Mouse (Mus musculus) kidney, adult 2 months (tissue): Measurements from ENCODE around the gene Nr5a1.

Experiments used
- CTCF ChIP-seq: fragments of 200-500 bp; conservative IDR thresholded peaks from 2 replicates; pipeline ENCODE4 v1.5.1; 2011; ENCODE audit warnings: low read depth, mild to moderate bottlenecking, control low read depth, low read length, moderate library complexity, mixed read lengths; ENCODE audit not compliant: insufficient read depth, insufficient read length
- POLR2A ChIP-seq: fragments of 200-500 bp; IDR thresholded peaks from one replicate; pipeline ENCODE4 v1.6.1; 2011; ENCODE audit warnings: low read depth, low read length, control low read depth

DNA sequence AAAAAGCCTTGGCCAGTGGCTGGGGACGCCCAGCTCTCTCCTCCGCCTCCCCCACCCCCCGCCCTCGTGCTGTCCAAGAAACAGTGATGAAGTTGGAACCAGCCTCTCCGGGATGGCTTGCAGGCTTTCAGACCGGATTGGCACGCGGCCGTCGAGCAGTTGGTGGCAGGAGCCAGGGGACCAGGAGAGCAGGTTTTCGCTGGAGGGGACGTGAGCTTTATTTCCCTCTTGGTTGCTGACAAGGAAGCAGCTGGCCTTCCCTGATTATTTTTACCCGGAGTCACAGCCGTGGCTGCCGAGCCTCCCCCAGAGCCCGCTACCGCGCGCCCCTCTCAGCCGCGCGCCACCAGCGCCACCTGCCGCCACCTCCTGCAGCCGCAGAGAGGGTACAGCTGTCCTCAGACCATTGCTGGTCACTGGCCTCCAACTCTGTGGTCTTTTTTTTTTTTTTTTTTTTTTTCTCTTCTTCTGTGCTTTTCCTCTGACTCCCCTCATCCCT is 56.0 kb downstream of the Nr5a1 start:
- TF ChIP-seq CTCF (peak; percentile 73), POLR2A (no peak)
